Mouse (Mus musculus) intestine, embryonic 14.5 days (tissue): Measurements from ENCODE around the gene Cdc42bpg. TPM values are rescaled to one million over a fixed set of nuclear protein-coding genes. Genes with fewer than 3 reads are reported as not detected.

Source experiments
- ATAC-seq: fragments of 200-750 bp; cut with Nextera tagmentation; replicated peaks from 2 replicates; pipeline ENCODE4 v1.8.0; 2017; ENCODE audit warnings: low read depth, moderate number of reproducible peaks, moderate TSS enrichment, moderate library complexity; ENCODE audit not compliant: low FRiP score, low TSS enrichment
- DNase-seq: peaks from one replicate; pipeline ENCODE4 v3.0.0-alpha.2; 2018; ENCODE audit warnings: low spot score
- H3K27ac ChIP-seq: fragments of 300-500 bp; sonication (generic); 2 replicates; pipeline ENCODE4 v1.5.1; 2014; ENCODE audit warnings: low read depth, mild to moderate bottlenecking, control low read depth
- H3K27me3 ChIP-seq: fragments of 300-500 bp; sonication (generic); replicated peaks from 2 replicates; pipeline ENCODE4 v1.6.1; 2014; ENCODE audit warnings: low read length, control low read depth; ENCODE audit not compliant: control insufficient read depth, insufficient read depth
- H3K36me3 ChIP-seq: fragments of 300-500 bp; sonication (generic); 2 replicates; pipeline ENCODE4 v1.6.1; 2014; ENCODE audit warnings: low read length, control low read depth; ENCODE audit not compliant: control insufficient read depth, insufficient read depth
- H3K4me1 ChIP-seq: fragments of 300-500 bp; sonication (generic); replicated peaks from 2 replicates; pipeline ENCODE4 v1.6.1; 2014; ENCODE audit warnings: low read length, control low read depth, mixed read lengths; ENCODE audit not compliant: control insufficient read depth, insufficient read depth
- H3K4me2 ChIP-seq: fragments of 300-500 bp; sonication (generic); 2 replicates; pipeline ENCODE4 v1.6.1; 2014; ENCODE audit warnings: low read length
- H3K4me3 ChIP-seq: fragments of 300-500 bp; sonication (generic); 2 replicates; pipeline ENCODE4 v1.5.1; 2014; ENCODE audit warnings: low read depth, low read length, control low read depth, mixed read lengths
- H3K9ac ChIP-seq: fragments of 300-500 bp; sonication (generic); 2 replicates; pipeline ENCODE4 v1.6.1; 2014; ENCODE audit warnings: mild to moderate bottlenecking, low read length
- H3K9me3 ChIP-seq: fragments of 300-500 bp; sonication (generic); 2 replicates; pipeline ENCODE4 v1.6.1; 2016; ENCODE audit warnings: low read length, control low read depth; ENCODE audit not compliant: control insufficient read depth
- WGBS: fragments of 180-500 bp; shearing (Covaris S2); extraction: QIAGEN DNeasy Blood & Tissue Kit; methylation state at CpG from one replicate; pipeline ENCODE4 v1.1.7; 2014; 5-methylcytosine and 5-hydroxymethylcytosine counted together
- polyA plus RNA-seq: library from polyadenylated mRNA; unstranded; fragments of >200 nt; fragmentation: Nextera tagmentation; extraction: Ambion mirVana; gene quantifications from 2 replicates; pipeline ENCODE4 v1.2.1, GENCODE M21; 2014

Gene Cdc42bpg
- polyA plus RNA-seq, 1 experiment from 2014 or later = 1.5 TPM

GRCm38 (mm10) chr19:6299450-6300267 lies 6.6 kb upstream of the Cdc42bpg start:
- DNase-seq (no peak), ATAC-seq (no peak)
- peaks cover 53% of the 10 kb centered on the region for H3K36me3 ChIP-seq
- H3K9me3 ChIP-seq = no peaks in the 10 kb centered on the region
- no peaks in the 10 kb centered on the region for H3K27me3 ChIP-seq
- 70% methylated on average over 7 of the region's 7 CpGs for WGBS
- H3K9ac ChIP-seq = no peak overlapping the region
- peak overlapping the region; percentile 47 for H3K27ac ChIP-seq
- H3K4me2 ChIP-seq = no peak overlapping the region
- no peak overlapping the region for H3K4me3 ChIP-seq
- H3K4me1 ChIP-seq = no peaks in the 10 kb centered on the region

- no peak overlapping the region for H3K4me3 ChIP-seq
- H3K36me3 ChIP-seq = peaks cover 46% of the 10 kb centered on the region
- ATAC-seq = no peak
- WGBS = 53% methylated on average over 7 of the region's 7 CpGs
- H3K9me3 ChIP-seq = no peaks in the 10 kb centered on the region
- H3K27me3 ChIP-seq = no peaks in the 10 kb centered on the region
- H3K9ac ChIP-seq = no peak overlapping the region
- no peak for DNase-seq
- H3K27ac ChIP-seq = peak overlapping the region; percentile 47; the same call in 1 of the 2 replicates
- no peak overlapping the region for H3K4me2 ChIP-seq
- H3K4me1 ChIP-seq = no peaks in the 10 kb centered on the region
These were observed 5.8 kb upstream of the Cdc42bpg start for GRCm38 (mm10) chr19:6300402-6300841.

GRCm38 (mm10) chr19:6302114-6302513 lies 4.1 kb upstream of the Cdc42bpg start:
- Histone ChIP-seq H3K27me3 (no peaks in the 10 kb centered on the region), H3K4me2 (no peak overlapping the region), H3K9me3 (no peaks in the 10 kb centered on the region), H3K9ac (no peak overlapping the region), H3K4me1 (peaks cover 5% of the 10 kb centered on the region), H3K36me3 (peaks cover 30% of the 10 kb centered on the region), H3K4me3 (no peak overlapping the region), H3K27ac (no peak overlapping the region)
- 93% methylated on average over 5 of the region's 5 CpGs for WGBS
- ATAC-seq (no peak), DNase-seq (no peak)

- no peak for DNase-seq
- Histone ChIP-seq H3K9ac (no peak overlapping the region), H3K27ac (no peak overlapping the region), H3K4me1 (peaks cover 8% of the 10 kb centered on the region), H3K4me3 (no peak overlapping the region), H3K4me2 (no peak overlapping the region), H3K27me3 (no peaks in the 10 kb centered on the region), H3K9me3 (no peaks in the 10 kb centered on the region), H3K36me3 (peaks cover 26% of the 10 kb centered on the region)
- 53% methylated on average over 4 of the region's 4 CpGs for WGBS
- ATAC-seq = no peak
These were observed 3.7 kb upstream of the Cdc42bpg start for GRCm38 (mm10) chr19:6302522-6302921.

GRCm38 (mm10) chr19:6303831-6304230 lies 2.4 kb upstream of the Cdc42bpg start:
- Histone ChIP-seq H3K4me3 (no peak overlapping the region), H3K9ac (no peak overlapping the region), H3K4me2 (no peak overlapping the region), H3K27me3 (no peaks in the 10 kb centered on the region), H3K36me3 (peaks cover 13% of the 10 kb centered on the region), H3K4me1 (peaks cover 8% of the 10 kb centered on the region), H3K27ac (no peak overlapping the region), H3K9me3 (no peaks in the 10 kb centered on the region)
- WGBS = 75% methylated on average over 6 of the region's 6 CpGs
- ATAC-seq (no peak), DNase-seq (no peak)

- ATAC-seq (peak; percentile 56), DNase-seq (peak; percentile 97)
- Histone ChIP-seq H3K27me3 (no peaks in the 10 kb centered on the region), H3K9me3 (no peaks in the 10 kb centered on the region), H3K4me2 (no peak overlapping the region), H3K27ac (0 out of 2 replicates have a peak overlapping the region, but pooled peaks have one; percentile 14), H3K4me3 (no peak overlapping the region), H3K4me1 (peaks cover 8% of the 10 kb centered on the region), H3K36me3 (peaks cover 3% of the 10 kb centered on the region), H3K9ac (no peak overlapping the region)
- 24% methylated on average over 5 of the region's 5 CpGs for WGBS
These were observed 1.3 kb upstream of the Cdc42bpg start for GRCm38 (mm10) chr19:6304787-6305516.

GRCm38 (mm10) chr19:6305517-6306115 lies 640 bp upstream of the Cdc42bpg start:
- 52% methylated on average over 8 of the region's 8 CpGs for WGBS
- H3K4me3 ChIP-seq = peak overlapping the region; percentile 66
- H3K4me1 ChIP-seq = peaks cover 8% of the 10 kb centered on the region
- H3K9me3 ChIP-seq = no peaks in the 10 kb centered on the region
- peak overlapping the region; percentile 58 for H3K9ac ChIP-seq
- DNase-seq = no peak
- H3K27ac ChIP-seq = peak overlapping the region; percentile 61; the same call in 1 of the 2 replicates
- H3K36me3 ChIP-seq = peaks cover 7% of the 10 kb centered on the region; the same call in 1 of the 2 replicates
- H3K4me2 ChIP-seq = peak overlapping the region; percentile 57
- no peaks in the 10 kb centered on the region for H3K27me3 ChIP-seq
- no peak for ATAC-seq

- H3K9ac ChIP-seq = peak overlapping the region; percentile 58
- H3K36me3 ChIP-seq = peaks cover 13% of the 10 kb centered on the region; the same call in 1 of the 2 replicates
- peak overlapping the region; percentile 66 for H3K4me3 ChIP-seq
- peaks cover 8% of the 10 kb centered on the region for H3K4me1 ChIP-seq
- WGBS = under 1% methylated on average over 32 of the region's 34 CpGs
- peak; percentile 89 for DNase-seq
- H3K9me3 ChIP-seq = no peaks in the 10 kb centered on the region
- no peaks in the 10 kb centered on the region for H3K27me3 ChIP-seq
- peak; percentile 70 for ATAC-seq
- H3K4me2 ChIP-seq = peak overlapping the region; percentile 57
- peak overlapping the region; percentile 61; the same call in 1 of the 2 replicates for H3K27ac ChIP-seq
These were observed 330 bp downstream of the Cdc42bpg start for GRCm38 (mm10) chr19:6306586-6306985.
